In the genomic region with DNA sequence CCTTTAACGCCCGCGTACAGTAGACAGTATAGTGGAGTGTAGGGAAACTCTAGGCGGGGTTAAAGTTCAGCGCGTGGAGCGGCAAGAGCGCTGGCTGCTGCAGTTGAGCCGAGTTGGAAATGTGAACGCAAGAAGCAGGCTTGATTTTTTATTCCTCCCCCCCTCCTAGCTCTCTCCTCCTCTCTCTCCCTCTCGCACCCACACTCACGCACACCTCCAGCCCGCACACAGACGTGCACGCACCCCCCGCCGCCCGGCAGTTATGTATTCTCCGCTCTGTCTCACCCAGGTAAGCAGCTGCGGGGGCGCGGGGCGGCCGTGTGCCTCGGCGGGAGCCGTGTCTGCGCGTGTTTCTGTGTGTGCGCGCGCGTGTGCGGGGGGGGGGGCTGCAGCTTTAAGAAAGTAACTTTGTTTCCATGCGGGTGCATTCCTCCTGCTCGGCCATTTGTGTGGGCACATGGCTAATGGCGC, we compare ENCODE assay signal across 8 mouse cellular contexts. TPM values are rescaled to one million over a fixed set of nuclear protein-coding genes. Genes with fewer than 3 reads are reported as not detected.
DNase-seq lines count a peak whose midpoint lies in the region; TF ChIP-seq lines count a peak whose summit lies in the region.

A gene (minus strand): TSS at position 373 of the 471 bp plus-strand sequence.

- H3K27me3 ChIP-seq in cerebellum, adult 2 months (ENCODE audit: control insufficient read depth, insufficient read depth, low read length) = no peaks in the 10 kb centered on the region
- peaks cover 92% of the 10 kb centered on the region for H3K27me3 ChIP-seq in hindbrain, embryonic 10.5 days (ENCODE audit: insufficient read depth, poor library complexity, severe bottlenecking)

- no peaks in the 10 kb centered on the region for H3K36me3 ChIP-seq in hindbrain, embryonic 10.5 days

- peak; percentile 79 for DNase-seq in NIH3T3 (ENCODE audit: low read depth)
- DNase-seq in cerebellum, adult 2 months = peak; percentile 71 to 77
- DNase-seq in forelimb bud, embryonic 11.5 days (ENCODE audit: low read depth, low spot score) = peak; percentile 81
- DNase-seq in hindbrain, embryonic 10.5 days (ENCODE audit: low spot score) = peak; percentile 68
- DNase-seq in left cerebral cortex, adult 2 months (ENCODE audit: extremely low spot score in 1 of 2, low spot score in 2 of 2) = peak; percentile 36 to 45
- peak; percentile 68 to 77 for DNase-seq in lung, postnatal 4 days
- DNase-seq in right cerebral cortex, adult 18-20 months = peak; percentile 42
- peak; percentile 46 to 68 for DNase-seq in urinary bladder, postnatal 36 days (ENCODE audit: low spot score in 2 of 2)

- TF ChIP-seq CTCF in cerebellum, adult 2 months (IDR thresholded peaks at IDR 0.05; ENCODE audit: borderline replicate concordance, insufficient read depth, low read depth, low read length) = no peak
- TF ChIP-seq CTCF in left cerebral cortex, adult 2 months (IDR thresholded peaks at IDR 0.05) = no peak

- H3K4me1 ChIP-seq in cerebellum, adult 2 months (ENCODE audit: control insufficient read depth, insufficient read depth, low read length) = peaks cover 3% of the 10 kb centered on the region; the same call in 1 of the 2 replicates
- peaks cover 53% of the 10 kb centered on the region for H3K4me1 ChIP-seq in hindbrain, embryonic 10.5 days (replicated peaks)

- 1% methylated on average over 37 of the region's 37 CpGs for WGBS in cerebellum, adult 2 months
- WGBS in hindbrain, embryonic 10.5 days = under 1% methylated on average over 37 of the region's 37 CpGs

- no peaks in the 10 kb centered on the region for H3K9me3 ChIP-seq in hindbrain, embryonic 10.5 days

- H3K4me3 ChIP-seq in cerebellum, adult 2 months (replicated peaks; ENCODE audit: insufficient read depth, low read depth, low read length) = peak within 1 kb of the TSS; percentile 96
- H3K4me3 ChIP-seq in hindbrain, embryonic 10.5 days = peak within 1 kb of the TSS; percentile 85
- peak within 1 kb of the TSS; percentile 81 for H3K4me3 ChIP-seq in left cerebral cortex, adult 2 months

- TF ChIP-seq POLR2A in cerebellum, adult 2 months (IDR thresholded peaks at IDR 0.05; ENCODE audit: borderline replicate concordance, insufficient read depth, low read length) = no peak; the same call in 1 of the 2 replicates

- H3K27ac ChIP-seq in cerebellum, adult 2 months (ENCODE audit: insufficient read depth, low read length) = peak within 1 kb of the TSS; percentile 97
- peak within 1 kb of the TSS; percentile 94 for H3K27ac ChIP-seq in hindbrain, embryonic 10.5 days
- H3K27ac ChIP-seq in left cerebral cortex, adult 2 months = peak within 1 kb of the TSS; percentile 88

- intact Hi-C loops in left cerebral cortex, adult 2 months (cut with DNase I) = loop anchor here (2.0 to 10.0 kb wide), 5 partner anchors 91 to 465 kb away; no protein-coding TSS in a partner anchor

RNA-seq across cellular contexts. Expression of the gene that starts here (rescaled TPM):
- polyA plus RNA-seq in cerebellum, adult 2 months (2012; rRNA removed) = 14.9 and 17.1 TPM in 2 replicates
- polyA plus RNA-seq in hindbrain, embryonic 10.5 days (2016; fragmentation: Nextera tagmentation; extraction: Ambion mirVana) = 12.7 and 18.4 TPM in 2 replicates
- 1 to 10 TPM; 3.7 to 4.9 TPM for total RNA-seq in left cerebral cortex, adult 2 months (2021)

Comparison
In these comparisons a context has a peak if more than half of its experiments do, and no peak if none do; other contexts are left out.
1. Peak in every context shown above with its lines: DNase-seq, H3K4me3 ChIP-seq and H3K27ac ChIP-seq.